Mouse (Mus musculus) frontal cortex, adult (tissue): Measurements from ENCODE around the gene Exoc3l.

Experiments
- ATAC-seq: cut with Nextera tagmentation; 2 replicates; pipeline ENCODE4 v1.9.2; 2017; ENCODE audit warnings: mild to moderate bottlenecking, moderate library complexity, mixed read lengths; ENCODE audit not compliant: low TSS enrichment

Exoc3l gene

GRCm38 (mm10) chr8:105295895-105296573 is at the start of gene Exoc3l:
Gene Exoc3l (minus strand): TSS chr8:105296101.
- no peak for ATAC-seq

- no peak for ATAC-seq
Observed at GRCm38 (mm10) chr8:105345061-105345975, 49.4 kb upstream of the Exoc3l start.

GRCm38 (mm10) chr8:105343791-105344574 is 48.1 kb upstream of the Exoc3l start:
- ATAC-seq = no peak

GRCm38 (mm10) chr8:105342768-105343167 is 46.9 kb upstream of the Exoc3l start:
- no peak for ATAC-seq

GRCm38 (mm10) chr8:105341399-105341798 is 45.5 kb upstream of the Exoc3l start:
- no peak for ATAC-seq

GRCm38 (mm10) chr8:105339886-105340635 is 44.2 kb upstream of the Exoc3l start:
- no peak for ATAC-seq

GRCm38 (mm10) chr8:105338992-105339391 is 43.1 kb upstream of the Exoc3l start:
- ATAC-seq = no peak

- peak; percentile 10; the same call in 1 of the 2 replicates for ATAC-seq
Observed at GRCm38 (mm10) chr8:105336373-105337130, 40.7 kb upstream of the Exoc3l start.

GRCm38 (mm10) chr8:105332523-105332922 is 36.6 kb upstream of the Exoc3l start:
- no peak for ATAC-seq

- no peak for ATAC-seq
Observed at GRCm38 (mm10) chr8:105331931-105332330, 36.0 kb upstream of the Exoc3l start.

GRCm38 (mm10) chr8:105331469-105331868 is 35.6 kb upstream of the Exoc3l start:
- ATAC-seq = no peak

- ATAC-seq = no peak
Observed at GRCm38 (mm10) chr8:105330325-105330724, 34.4 kb upstream of the Exoc3l start.

- ATAC-seq = no peak
Observed at GRCm38 (mm10) chr8:105326968-105327367, 31.1 kb upstream of the Exoc3l start.

GRCm38 (mm10) chr8:105326141-105326672 is 30.3 kb upstream of the Exoc3l start, which contains the start of the genes Lrrc29 and Tmem208:
Gene Lrrc29 (minus strand): TSS chr8:105326278.
Gene Tmem208 (plus strand): TSS chr8:105326354.
- peak; percentile 94 for ATAC-seq

- ATAC-seq = peak; percentile 29
Observed at GRCm38 (mm10) chr8:105325641-105326093, 29.8 kb upstream of the Exoc3l start.

- ATAC-seq = no peak
Observed at GRCm38 (mm10) chr8:105323183-105323582, 27.3 kb upstream of the Exoc3l start.

- ATAC-seq = peak; percentile 58; the same call in 1 of the 2 replicates
Observed at GRCm38 (mm10) chr8:105318662-105319190, 22.8 kb upstream of the Exoc3l start.

GRCm38 (mm10) chr8:105317941-105318340 is 22.0 kb upstream of the Exoc3l start:
- no peak for ATAC-seq

- no peak for ATAC-seq
Observed at GRCm38 (mm10) chr8:105315073-105315769, 19.3 kb upstream of the Exoc3l start.
